Mouse (Mus musculus) myocyte (in vitro differentiated cells): Measurements from ENCODE around the gene Nfe2l3.

ENCODE experiments used
- MYOG ChIP-seq, 3 experiments: IDR thresholded peaks; one replicate each; pipeline ENCODE4 v1.6.1; 2011; ENCODE audit warnings: control low read depth in 2 of 3, low read depth in 2 of 3, mild to moderate bottlenecking in 2 of 3; ENCODE audit not compliant: insufficient read length in 2 of 3, control insufficient read depth in 1 of 3, insufficient read depth in 1 of 3
- POLR2A ChIP-seq: IDR thresholded peaks from one replicate; pipeline ENCODE4 v1.6.1; 2011; ENCODE audit warnings: low read depth, mild to moderate bottlenecking, control low read depth, moderate library complexity; ENCODE audit not compliant: insufficient read length

DNA sequence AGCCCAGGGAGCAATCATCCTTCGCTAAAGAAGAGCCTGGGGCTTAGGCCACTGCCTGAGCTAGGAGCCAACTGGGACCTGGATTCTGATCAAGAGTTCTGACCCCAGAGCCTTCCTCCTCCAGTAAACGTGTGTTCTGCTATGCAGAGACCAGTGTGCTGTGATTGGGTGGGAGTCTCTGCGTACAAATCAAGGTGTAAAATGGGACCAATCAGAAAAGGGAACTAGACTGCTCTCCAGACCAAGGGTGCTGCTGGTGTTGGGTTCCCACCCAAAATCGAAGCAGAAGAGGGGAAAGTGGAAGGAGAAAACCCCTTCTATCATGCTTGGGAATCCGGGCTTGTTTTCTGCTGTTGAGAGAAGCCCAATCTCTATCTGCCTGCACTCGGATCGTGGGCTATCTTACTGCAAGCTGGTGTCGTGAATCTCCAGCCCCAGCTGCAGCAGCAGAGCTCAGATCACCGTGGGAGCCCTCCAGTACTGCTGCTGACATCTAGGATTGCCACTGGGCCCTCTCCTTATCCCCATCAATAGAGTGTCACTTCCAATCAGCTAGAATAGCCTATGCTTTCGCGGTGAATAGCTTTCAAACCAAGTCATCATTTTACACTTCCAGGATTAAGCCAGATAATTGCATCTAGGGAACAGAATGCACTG lies 8.9 kb upstream of the Nfe2l3 start:
- no peak for TF ChIP-seq POLR2A
- TF ChIP-seq MYOG (IDR thresholded peaks at IDR 0.05; ENCODE audit: control insufficient read depth in 1 of 3, insufficient read depth in 1 of 3, insufficient read length in 2 of 3, low read depth in 2 of 3), result no peak
